Mouse (Mus musculus) layer of hippocampus, adult 9-10 months (tissue): ENCODE data around the gene Taf3.

Source experiments
- DNase-seq: peaks from one replicate; pipeline ENCODE4 v3.0.0; 2022; ENCODE audit warnings: low spot score

Taf3 gene

GRCm38 (mm10) chr2:10010263-10010909 lies 38.0 kb downstream of the Taf3 start:
- DNase-seq: no peak

DNA sequence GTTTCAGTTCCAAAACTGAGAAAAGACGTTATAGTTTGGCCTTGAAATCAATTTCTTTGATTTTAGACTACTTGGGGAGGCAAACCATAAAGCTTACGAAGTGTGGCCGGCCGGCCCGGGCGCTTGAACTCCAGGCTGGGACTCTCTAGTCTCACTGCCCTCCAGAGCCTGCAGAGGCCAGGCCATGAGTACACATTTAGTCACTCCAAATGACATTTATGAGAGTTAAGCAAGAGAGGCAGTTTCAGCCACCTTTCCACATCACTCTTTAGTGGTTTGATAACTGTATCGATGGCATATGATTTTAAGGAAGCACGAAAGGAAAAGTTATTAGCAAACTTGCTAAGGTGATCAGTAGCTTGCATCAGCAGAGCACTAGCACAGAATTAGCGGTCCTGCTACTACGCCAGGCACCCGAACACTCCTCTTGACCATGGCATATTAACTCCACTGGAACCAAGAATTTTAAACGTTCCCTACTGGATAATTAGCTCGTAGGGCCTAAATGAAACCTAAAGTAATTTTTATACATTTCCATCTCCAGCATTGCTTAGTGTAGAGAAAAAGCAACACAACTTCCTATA lies 38.6 kb downstream of the Taf3 start:
- DNase-seq: no peak

DNA sequence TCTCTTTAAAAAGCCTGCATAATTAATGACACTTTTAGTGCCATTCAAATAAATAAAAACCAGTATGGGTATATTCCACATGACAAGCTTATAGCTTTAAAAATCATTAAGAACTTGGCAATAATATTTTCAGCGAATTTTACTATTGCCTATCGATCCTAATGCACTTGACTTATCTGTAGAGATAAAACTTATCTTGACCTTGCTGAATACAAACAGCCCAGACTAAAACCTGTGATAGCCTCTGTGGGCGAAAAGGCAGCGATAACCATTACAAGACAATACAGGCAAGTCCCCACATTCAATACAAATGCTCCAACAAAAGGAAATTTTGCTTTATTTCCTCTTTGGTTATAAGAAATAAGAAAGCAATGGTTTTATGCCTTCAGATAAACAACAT lies 39.8 kb downstream of the Taf3 start:
- no peak for DNase-seq

DNA sequence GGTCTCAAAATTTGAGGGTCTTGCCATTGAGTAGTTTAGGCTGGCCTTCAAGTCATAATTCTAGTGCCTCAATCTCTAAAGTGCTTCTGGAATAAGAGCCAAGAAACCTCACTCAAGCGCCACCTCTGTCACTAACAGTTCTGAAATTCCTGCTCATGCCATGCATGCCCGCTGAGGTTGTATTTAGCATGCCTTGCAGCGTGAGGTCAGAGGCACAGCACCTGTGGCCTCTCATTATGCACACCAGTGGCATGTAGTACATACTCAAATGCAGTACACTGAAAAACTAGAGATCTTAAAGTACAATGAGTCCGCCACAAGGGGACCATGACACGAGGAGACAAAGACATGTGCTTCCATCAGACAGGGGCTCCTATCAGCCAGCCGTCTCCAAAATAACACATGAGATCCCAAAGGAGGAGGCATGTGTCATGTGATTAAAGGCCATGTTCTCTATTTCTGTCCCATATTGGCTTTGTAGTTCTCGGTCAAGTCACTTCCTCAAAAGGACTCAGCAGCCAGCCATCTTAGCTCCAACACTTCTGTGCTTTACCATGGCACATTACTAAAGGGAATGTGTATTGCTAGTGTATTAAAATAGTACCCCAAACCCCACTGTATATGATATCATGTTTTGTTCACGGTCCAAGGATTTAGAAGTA lies 43.3 kb downstream of the Taf3 start:
- no peak for DNase-seq

DNA sequence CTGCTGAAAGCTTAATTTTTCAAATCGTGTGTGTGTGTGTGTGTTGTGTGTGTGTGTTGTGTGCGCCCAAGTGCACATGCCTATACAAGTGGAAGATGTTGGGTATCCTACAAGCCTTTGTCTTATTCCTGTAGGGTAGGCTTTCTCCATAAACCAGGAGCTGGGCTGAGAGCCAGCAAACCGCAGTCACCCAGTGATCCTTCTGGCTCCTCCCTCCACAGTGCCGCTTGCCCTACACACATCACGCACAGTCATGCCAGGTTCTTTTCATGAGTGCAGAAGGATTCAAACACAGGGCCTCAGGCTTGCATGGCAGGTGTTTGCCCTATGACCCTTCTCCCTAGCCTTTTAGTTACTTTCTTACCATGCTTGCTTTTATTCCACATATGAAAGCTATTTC lies 45.0 kb downstream of the Taf3 start:
- DNase-seq: no peak

DNA sequence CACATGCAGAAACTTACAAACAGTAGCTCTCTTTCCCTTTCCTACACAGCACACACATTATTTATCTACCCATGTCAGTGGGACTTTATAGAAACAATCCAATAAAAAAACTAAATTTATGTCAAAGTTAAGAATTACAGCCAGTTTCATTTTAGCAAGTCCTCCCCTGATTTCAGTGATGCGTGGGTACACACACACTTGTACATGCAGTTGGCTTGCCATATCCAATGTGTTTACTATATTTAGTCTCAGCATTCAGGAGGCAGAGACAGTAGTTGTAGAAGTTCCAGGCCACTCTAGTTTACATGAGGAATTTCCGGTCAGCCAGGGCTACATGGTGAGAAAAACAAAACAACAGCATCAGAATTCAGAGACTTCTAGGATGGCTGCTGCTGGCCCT lies 46.8 kb downstream of the Taf3 start:
- DNase-seq: no peak

GRCm38 (mm10) chr2:9997535-9997934 lies 50.9 kb downstream of the Taf3 start:
- DNase-seq: no peak

DNA sequence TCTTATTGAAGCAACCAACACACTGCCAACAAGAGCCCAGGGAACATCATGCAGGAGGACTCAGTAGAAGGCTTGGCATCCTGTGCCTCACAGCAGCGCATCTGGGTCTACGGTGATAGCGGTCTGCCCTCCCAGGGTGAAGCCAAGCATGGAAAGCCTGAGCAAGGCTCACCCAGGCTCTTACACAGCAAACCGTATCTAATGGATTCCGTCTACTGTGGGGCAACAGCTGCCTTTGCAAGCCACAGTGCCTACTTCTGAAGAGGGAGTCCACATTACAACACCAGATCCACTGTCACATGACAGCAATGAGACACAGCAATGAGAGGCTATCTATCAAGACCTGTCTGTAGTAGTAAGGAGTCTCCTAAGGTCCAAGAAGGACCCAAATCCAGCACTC lies 52.3 kb downstream of the Taf3 start:
- DNase-seq: no peak

DNA sequence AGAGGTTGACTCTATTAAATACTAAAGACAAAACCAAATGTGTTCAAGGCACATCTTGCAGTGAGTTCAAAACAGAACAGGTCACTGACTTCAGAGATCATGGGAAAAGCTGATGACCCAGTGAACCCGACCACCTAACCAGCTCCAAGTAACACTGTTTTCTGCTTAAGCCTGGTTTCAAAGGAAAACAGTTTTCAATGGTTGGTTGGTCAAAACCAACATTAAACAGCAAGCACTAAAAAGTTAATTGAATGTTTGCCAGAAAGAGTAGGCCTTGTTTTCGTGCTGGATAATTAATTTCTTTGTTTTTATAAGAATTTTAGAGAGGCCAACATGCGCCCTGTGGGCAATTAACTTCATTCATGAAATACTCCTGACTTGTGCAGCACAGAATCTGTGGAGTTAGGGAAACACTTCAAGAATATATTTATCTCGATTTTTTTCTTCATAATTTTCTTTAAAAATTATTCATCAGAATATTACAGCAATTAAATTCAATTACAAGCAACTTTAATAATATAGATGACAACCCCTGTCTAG lies 57.6 kb downstream of the Taf3 start:
- no peak for DNase-seq

- no peak for DNase-seq
These were observed 58.5 kb downstream of the Taf3 start for GRCm38 (mm10) chr2:9989649-9990547.

DNA sequence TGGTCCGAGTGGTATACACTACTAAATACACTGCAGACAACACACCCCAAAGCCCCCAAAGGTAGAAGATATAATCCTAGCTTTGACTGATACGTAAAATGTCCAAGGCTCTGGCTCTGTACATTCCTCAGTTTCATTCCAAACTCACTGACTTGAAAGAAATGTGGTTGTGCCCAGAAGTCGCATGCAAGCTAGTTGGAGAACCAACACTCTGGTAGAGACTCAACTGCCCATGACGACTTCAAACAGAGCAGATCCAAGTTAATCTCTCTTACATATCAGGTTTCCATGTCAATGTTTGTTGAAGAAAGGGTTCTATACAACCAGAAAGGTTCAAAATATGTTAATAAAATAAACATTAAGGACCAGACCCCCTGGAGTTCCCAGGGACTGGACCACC lies 60.1 kb downstream of the Taf3 start:
- no peak for DNase-seq

DNA sequence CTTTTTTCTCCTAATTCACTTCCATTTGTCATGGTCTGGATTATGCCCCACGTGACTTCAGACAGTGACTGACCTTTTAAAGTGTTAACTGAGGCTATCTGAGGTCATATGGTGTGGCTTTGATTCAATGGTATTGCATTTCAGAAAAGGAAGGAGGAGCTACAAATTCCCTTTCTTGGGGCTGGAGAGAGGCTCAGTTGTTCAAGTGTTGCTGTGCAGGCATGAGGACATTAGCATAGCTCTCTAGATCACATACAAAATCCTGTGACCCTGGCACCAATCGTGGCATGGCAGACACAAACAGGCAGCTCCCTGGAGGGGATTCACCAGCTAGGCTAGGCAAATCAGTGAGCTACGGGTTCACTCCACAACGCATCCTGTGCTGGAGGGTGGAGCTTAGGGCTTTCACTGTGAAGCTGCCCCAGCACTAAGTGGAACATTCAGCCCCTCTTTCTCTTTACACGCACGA lies 62.4 kb downstream of the Taf3 start:
- DNase-seq: no peak

DNA sequence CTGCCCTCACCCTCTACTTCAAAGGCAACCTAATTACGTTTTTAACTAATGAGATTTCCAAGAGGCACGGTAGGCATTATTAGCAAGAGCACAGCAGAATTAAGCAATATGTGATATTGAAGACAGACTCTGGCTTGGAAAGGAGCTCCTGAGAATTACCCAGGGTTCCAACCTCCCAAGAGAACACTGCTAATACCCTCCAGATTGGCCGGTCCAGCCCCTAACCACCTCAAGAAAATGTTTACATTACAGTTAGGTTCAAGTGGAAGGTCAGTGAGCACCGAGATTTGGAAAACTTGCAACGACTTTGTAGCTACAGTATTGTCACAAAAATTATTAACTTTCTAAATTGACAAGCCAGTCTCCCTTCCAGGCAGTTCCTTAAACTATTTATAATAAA lies 66.0 kb downstream of the Taf3 start:
- DNase-seq: no peak

DNA sequence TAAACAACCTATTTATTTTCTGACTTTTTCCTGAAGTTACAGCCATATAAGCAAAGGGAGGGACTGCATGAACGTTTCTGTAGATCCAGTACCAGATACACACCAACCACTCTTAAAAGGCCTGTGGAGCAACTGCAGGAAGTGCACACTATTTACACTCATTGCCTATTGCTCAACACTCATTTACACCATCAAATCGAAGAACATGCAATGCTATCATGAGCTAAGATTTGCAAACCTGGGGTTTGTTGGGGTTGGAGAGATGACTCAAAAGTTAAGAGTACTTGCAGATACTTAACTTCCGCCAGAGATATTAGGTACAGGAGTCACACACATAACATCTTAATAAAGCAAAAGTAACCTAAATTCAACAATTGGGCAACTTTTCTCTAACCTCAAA lies 76.5 kb downstream of the Taf3 start:
- no peak for DNase-seq

DNA sequence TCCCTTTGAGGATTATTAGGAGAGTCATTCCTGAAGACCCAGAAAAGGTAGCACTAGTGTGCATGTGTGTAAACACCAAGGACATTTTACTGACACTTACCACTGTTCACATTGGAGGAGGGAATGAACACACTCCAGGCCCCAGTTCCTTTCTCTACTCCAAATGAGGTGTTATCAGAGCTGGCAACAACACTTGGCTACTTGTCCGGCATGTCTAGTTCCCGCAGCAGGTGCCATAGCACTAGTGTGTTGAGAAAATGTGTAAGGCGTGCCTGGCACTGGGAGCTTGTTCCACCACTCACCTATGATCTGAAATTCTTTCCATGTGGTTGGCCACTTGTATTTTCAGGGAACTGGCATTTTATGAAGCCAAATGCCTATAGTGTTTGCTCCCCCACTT lies 77.8 kb downstream of the Taf3 start:
- DNase-seq: no peak

DNA sequence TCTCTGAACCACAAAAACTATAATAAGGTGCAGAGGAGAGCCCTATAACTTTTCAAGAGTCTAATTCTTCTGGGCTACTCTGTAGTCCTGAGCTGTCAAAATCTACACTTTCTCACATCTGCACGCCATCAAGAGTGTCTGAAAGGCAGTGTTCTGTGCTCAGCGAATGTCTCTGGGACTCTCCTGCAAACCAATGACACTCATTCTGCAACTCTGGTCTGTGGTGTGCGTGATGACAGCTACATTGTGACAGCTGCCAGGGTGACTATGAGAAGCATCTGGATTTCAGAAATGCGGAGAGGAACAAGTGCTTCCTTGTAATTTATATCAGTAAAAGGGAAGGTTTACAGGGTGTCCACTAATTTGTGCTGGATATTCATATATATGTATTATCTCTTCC lies 78.2 kb downstream of the Taf3 start:
- DNase-seq: no peak

DNA sequence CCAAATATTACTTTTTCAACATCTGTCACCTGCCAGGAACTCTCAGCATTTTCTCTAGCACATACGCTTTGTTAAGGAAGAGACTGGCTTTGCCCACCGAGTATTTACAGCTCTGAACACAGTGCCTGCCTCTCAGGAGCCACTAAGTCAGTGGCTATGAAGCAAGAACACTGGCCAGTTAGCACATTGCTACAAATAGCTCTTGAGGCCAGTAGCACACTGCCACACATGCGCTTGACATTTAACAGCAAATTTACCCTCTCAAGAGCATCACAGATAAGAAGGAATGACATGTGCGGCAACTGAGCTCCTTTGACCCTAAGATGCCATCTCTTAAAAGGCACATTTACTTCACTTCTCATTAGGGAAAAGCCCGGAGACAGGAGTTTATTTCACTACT lies 78.7 kb downstream of the Taf3 start:
- DNase-seq: no peak

GRCm38 (mm10) chr2:9966634-9967033 lies 81.8 kb downstream of the Taf3 start:
- no peak for DNase-seq

DNA sequence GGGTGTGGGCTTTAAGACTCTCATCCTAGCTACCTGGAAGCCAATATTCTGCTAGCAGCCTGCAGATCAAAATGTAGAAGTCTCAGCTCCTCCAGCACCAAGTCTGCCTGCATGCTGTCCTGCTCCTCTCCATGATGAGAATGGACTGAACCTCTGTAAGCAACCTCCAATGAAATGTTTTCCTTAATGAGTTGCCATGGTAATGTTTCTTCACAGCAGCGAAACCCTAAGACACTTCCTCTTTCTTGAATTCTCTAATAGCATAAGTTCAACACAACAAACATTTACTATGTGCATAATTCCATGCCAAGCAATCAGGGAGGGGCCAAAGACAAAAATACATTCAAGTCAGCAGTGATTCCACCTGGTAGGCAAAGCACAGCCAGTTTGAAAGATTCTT lies 82.8 kb downstream of the Taf3 start:
- no peak for DNase-seq

DNA sequence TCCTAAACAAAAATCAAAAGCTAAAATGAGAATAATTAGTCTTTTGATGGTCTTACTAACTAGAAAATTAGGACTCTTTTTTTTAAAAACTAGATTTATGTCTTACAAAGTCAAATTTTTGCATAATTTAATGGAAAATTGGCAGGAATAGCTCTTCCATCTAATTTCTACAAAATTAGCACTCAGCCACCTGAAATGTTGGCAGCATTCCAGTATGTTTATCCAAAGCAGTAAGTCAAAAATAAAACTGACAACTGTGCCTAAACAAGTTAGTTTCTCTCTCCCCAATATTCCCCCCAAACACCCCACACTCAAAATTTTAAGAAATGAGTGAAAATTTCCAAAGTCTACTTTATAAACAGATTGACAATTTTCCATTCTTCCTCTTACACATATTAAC lies 85.5 kb downstream of the Taf3 start:
- no peak for DNase-seq

DNA sequence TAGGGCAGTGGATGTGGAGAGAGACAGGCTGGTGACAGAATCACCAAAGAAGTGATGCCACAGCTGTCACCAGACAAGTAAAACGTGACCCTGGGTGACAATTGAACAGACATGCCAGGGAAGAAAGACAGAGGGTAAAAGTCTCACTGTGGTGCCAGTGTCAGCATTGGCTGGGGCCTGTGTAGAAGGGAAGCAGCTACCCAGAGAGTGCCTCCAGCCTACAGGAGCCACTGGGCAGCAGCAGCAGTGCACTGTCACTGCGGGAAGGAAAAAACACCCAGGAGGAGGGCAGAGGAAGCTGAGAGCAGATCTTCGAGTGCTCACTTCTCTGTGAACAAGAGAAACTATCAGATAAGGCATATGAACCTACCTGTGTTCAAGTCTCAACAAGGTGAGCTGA lies 86.7 kb downstream of the Taf3 start:
- DNase-seq: no peak

- no peak for DNase-seq
These were observed 90.4 kb downstream of the Taf3 start for GRCm38 (mm10) chr2:9958011-9958410.
